Mouse (Mus musculus): ENCODE data around the gene Ntng1.

DNA sequence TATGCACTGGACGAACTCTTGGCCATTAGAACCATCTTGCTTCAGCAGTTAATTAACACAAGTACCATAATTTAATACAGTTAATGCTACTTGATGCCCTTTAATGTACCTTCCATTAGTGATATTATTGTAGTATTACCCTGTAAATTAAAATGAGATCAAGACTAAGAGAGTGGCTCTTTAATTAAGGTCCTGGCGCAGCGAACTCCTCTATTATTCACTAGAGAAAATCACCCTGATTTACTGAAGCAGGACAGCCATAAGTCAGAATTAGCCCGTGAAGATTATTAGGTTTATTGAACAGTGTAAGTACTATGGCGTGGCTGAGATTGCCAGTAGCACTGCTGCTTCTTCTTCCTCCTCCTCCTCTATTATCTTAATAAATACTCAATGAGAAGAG lies 212.8 kb downstream of the Ntng1 start:
- TF ChIP-seq CTCF (IDR thresholded peaks at IDR 0.05; ENCODE audit: extremely low read depth, insufficient read depth, insufficient read length, insufficient replicate concordance) = no peak
- no peak for TF ChIP-seq POLR2A (IDR thresholded peaks at IDR 0.05; ENCODE audit: low read depth, low read length)
